Mouse (Mus musculus): ENCODE results near the gene Arhgdig.

Arhgdig gene

DNA sequence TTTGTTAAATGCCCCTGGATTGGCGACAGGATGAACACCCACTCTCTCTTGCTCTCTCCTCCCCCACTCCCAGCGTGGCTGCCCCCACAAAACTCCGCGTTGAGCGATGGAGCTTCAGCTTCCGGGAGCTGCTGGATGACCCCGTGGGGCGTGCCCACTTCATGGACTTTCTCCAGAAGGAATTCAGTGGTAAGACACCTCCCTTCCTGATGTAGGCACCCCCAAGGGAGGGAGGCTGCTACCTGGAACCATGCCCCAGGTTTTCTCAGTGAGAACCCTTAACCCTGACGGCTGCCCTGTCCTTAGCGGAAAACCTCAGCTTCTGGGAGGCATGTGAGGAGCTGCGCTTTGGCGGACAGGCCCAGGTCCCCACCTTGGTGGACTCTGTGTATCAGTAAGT, at the start of gene Arhgdig:
Gene Arhgdig, minus strand, starts transcription at position 101 of the 400 bp plus-strand sequence.
- DNase-seq (ENCODE audit: low read depth, low spot score) = no peak

DNA sequence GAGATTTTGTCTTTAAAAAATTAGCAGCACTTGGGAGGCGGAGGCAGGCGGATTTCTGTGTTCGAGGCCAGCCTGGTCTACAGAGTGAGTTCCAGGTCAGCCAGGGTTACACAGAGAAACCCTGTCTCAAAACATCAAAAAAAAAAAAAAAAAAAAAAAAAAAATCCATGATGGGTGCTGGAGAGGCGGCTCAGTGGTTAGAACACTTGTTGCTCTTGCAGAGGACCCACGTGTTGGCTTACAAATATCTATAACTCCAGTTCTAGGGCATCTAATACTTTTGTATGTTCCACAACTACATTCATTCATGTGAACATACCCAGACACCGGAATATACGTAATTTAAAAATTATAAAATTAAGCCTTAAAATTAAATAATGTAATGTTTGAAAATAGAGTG, 47.7 kb upstream of the Arhgdig start:
- DNase-seq (ENCODE audit: low read depth, low spot score) = no peak

DNA sequence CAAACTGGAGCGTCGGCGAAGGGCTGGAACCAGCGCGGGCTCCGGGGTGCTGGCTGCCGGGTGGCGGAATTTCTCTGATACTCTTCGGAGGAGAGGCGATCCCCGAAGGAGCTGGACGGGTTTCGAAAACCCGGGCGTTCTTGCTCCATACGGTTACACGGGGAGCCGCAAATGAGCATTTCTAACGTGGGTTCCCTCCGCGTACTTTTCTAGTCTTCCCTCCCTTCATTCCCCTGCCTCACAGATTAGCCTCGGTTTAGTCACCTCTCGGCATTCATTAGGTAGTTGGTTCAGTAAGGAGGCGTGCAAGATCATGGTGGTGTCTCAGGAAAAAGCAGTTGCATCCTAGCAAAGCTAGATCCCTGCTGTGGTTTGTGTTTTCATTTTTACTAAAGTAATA, 45.8 kb upstream of the Arhgdig start:
- no peak for DNase-seq (ENCODE audit: low read depth, low spot score)

DNA sequence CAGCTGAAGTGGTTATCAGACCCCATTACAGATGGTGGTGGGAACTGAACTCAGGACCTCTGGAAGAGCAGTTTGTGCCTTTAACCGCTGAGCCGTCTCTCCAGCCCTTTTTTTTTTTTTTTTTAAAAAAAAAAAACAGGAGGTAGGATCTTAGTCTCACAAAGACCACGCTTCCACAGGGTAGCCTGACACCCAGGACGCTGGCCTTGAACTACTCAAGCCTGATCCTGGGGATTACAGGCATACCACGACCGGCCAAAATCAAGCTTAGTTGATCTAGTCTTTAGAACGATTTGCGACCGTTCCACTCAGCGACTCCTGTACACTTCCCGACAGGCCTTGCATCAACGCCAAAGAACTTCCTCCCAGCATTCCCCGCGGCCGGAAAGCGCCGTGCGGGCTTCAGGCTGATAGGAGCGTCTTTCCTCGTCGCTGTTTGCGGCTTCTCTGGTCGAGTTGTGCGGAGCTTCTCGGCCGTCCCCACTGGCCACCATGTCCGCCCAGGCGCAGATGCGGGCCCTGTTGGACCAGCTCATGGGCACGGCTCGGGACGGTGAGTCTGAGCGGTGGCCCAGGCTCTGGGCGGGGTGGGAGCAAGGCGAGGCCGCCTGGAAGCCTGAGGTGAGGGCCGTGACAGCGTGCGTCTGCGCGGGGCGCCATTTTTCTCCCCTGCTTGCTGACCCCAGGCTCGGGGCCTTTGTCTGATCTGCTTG, 45.1 kb upstream of the Arhgdig start, which contains the start of gene Luc7l:
Gene Luc7l, plus strand, starts transcription at position 358 of the 713 bp plus-strand sequence.
- peak; percentile 97 for DNase-seq (ENCODE audit: low read depth, low spot score)

- no peak for DNase-seq (ENCODE audit: low read depth, low spot score)
Observed at GRCm38 (mm10) chr17:26251886-26252538, 44.4 kb upstream of the Arhgdig start.

DNA sequence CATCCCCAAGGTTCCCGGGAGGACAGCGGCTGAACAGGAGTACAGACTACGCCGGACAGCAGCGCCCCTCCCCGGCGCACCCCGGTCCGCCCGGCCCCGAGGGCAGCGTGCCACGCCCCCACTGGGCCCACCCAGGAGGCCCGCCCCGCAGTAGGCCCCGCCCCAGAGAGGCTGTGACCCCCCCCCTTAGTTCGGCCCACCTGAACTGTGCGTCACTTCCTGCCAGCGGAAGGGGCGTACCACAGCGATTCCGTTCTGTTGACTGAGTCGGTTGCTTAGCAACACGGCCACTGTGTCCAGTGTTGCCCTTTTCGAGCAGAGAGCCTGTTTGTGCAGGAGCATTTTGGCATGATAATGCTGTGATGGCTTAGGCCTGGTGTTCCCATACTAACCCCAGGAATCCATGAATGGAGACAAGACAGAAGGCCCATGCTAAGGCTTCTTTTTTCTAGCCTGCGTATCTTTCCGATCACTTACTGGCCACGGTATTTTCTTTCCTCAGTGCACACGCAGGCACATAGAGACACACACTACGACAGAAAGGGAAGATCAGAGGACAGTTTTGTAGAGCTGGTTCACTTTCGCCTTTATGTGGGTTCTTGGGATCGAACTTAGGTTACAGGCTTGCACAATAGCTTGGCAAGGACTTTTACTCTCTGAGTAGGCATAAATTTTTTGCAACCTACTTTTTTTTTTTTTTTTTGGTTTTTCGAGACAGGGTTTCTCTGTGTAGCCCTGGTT, 36.7 kb upstream of the Arhgdig start, which contains the start of gene Fam234a:
Gene Fam234a, minus strand, starts transcription at position 142 of the 741 bp plus-strand sequence.
- DNase-seq (ENCODE audit: low read depth, low spot score) = peak; percentile 94

GRCm38 (mm10) chr17:26243471-26244100, 36.0 kb upstream of the Arhgdig start:
- DNase-seq (ENCODE audit: low read depth, low spot score) = peak; percentile 24

- no peak for DNase-seq (ENCODE audit: low read depth, low spot score)
Observed at GRCm38 (mm10) chr17:26240990-26241389, 33.4 kb upstream of the Arhgdig start.

- no peak for DNase-seq (ENCODE audit: low read depth, low spot score)
Observed at GRCm38 (mm10) chr17:26240120-26240790, 32.7 kb upstream of the Arhgdig start.

DNA sequence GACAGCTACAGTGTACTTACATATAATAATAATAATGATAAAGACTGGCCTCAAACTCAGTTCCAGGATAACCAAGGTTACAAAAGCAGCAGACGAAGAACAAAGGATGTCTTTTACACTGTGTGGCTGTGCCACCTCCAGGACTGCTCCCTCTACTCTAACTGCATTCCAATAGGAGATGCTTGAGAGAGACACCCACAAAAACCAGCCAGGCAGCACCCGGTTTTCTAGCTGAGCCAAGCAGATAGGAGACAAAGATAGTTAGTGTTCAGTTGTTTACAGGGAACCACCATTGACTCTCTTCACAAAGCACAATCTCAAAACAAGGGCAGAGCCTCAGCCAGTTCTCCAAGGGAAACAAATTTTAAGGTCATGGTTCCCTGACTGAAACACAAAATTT, 32.0 kb upstream of the Arhgdig start:
- peak; percentile 43 for DNase-seq (ENCODE audit: low read depth, low spot score)

DNA sequence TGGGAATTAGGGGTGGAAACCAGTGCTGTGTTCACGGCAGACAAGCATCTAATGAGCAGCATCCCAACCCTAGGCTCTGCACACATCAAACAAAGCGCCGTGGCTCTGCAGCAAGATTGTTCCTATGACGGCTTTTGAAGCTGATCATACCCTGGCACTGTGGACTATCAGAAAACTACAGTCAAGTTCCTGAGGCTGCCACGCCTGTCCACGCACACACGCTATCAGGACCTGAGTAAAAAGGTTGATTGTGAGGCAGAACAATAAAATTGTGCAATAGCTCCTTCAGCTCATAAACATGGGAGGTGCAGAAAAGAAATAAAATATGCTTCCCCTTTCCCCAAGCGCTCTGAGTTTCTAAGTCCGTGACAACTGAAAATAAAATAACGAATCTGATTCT, 30.1 kb upstream of the Arhgdig start:
- DNase-seq (ENCODE audit: low read depth, low spot score) = no peak

DNA sequence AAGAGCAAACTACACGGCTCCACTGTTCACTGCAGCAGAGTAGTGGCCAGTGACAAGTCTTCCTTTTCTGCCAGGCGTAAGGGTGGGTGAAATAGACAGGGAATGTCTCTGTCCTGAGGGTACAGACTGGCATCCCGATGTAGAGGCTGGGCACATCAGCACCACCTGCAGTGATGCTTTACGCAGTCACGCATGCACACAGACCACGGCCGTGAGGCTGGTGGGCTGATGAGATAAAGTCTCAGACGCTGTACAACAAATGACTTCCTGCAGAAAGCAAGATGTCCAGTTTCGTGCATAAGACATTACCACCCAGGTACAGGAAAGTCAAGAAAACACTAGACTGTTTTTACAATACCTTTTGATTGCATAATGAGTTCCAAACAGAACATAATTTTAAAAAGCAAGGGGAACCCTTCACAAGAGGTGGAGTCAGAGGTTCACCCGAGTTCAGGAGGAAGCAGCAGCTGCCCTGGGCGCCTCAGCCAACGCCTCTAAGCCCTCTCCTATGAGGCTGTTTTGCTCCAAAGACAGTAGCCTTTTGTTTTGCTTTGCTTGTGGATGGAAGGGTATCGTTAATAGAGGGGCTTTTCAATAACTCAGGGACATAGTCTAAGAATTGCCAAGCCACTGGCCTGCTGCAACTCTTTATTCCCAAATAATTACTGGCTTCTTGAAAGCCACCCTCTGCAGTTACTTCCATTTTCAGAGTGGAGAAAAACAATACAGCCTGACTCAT, 27.7 kb upstream of the Arhgdig start:
- no peak for DNase-seq (ENCODE audit: low read depth, low spot score)

GRCm38 (mm10) chr17:26234386-26234785, 26.8 kb upstream of the Arhgdig start:
- no peak for DNase-seq (ENCODE audit: low read depth, low spot score)

DNA sequence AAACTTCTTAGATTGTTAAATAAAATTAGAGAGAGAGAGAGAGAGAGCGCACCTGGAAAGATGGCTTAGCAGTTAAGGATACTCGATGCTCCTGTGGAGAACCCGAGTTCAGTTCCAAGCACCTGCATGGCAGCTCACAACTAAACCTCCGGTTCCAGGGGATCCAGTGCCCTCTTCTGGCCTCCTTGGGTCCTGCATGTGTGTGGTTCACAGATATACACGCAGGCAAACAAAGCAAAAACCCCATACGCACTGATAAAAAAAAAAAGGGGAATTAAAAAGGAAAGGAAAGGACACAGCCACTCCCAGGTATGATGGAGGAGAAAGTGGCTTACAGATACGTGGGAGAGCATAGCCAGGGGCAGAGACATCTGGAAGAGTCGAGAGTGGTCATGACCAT, 25.3 kb upstream of the Arhgdig start:
- no peak for DNase-seq (ENCODE audit: low read depth, low spot score)

DNA sequence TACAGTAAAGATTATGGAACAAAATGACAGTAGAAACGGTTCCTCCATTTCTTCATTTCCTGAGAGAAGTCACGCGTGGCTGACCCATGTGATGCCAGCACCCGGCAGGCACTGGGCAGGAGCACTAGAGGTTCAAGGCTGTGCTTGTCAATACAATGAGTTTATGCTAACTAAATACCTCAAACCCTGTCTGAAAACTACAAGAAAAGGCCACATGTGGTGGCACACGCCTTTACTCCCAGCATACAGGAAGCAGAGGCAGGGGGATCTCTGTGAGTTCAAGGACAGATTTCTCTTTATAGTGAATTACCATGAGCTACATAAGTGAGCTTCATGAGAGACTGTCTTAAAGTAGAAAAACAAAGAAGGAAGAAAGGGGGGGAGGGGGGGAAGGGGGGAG, 23.6 kb upstream of the Arhgdig start:
- DNase-seq (ENCODE audit: low read depth, low spot score) = no peak

DNA sequence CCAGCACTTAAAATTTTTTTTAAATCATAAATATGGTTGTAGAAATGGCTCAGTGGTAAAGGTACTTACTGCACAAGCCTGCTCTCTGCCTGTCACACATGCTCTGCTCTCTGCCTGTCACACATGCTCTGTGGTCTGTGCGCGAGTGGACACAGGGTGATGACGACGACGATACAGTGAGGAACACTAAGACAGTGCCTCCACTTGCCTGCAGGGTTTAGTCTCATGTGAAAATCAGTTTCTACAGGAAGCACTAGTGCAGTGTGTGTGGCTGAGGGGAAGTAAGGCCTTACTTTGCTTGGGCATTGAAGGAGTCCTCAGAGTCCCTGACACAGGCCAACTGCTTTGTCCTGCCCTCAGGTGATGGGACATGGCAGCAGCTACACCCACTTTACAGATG, 22.2 kb upstream of the Arhgdig start:
- DNase-seq (ENCODE audit: low read depth, low spot score) = no peak

GRCm38 (mm10) chr17:26225150-26225549, 17.6 kb upstream of the Arhgdig start:
- DNase-seq (ENCODE audit: low read depth, low spot score) = no peak

DNA sequence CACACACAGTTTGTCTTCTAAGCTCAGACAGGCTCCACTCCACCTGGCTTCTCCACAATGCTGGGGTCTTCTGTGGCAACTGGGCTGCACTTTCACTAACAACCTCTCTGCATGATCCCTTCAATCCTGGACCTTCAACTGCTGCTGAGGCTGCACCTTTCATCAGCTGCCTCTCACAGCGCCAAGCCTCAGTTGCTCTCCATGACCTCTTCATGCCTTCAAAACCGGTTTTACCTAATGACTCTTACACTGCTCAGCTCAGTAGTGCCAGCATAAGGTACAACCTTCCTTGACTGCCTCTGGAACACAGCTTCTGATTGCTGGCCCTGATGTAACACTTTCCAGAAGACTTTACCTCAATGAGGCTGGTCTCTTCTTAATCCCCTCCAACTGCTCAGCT, 13.9 kb upstream of the Arhgdig start:
- no peak for DNase-seq (ENCODE audit: low read depth, low spot score)

DNA sequence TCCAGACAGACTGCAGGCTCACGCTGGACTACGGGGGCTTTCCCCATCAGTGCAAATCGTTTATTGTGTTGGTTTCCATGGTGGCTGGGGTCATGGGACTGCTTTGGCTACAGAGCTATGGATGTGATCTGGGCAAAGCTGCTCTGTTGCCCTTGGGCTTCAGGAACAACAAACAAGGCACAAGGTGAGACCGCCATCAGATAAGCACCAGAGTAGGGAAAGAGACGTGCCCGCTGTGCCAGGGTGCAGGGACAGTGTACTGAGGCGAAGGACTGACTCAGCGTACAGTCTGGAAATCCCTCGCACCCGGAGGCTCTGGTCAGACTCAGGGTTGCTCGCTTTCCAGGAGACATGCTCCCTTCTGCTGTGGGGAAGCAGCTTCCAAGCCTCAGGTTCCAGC, 5.1 kb upstream of the Arhgdig start:
- DNase-seq (ENCODE audit: low read depth, low spot score) = no peak

DNA sequence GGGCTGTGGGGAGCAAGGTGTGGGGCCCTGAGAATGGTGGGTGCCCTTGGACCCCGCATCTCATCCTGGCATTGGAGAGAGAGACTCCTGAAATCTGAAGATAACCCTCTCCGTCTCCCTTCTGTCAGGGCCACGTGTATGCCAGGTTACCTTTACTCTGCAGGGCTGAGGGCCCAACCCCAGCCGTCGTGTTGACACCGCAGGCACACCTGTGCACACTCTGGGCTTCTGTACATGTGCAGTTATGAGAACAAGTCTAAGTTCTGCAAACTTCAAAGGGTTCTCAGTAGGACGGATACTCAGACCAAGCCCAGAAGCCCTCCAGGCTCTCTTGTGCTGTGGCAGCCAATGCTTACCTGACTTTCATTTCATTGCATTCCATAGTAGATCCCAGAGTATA, 4.7 kb upstream of the Arhgdig start:
- no peak for DNase-seq (ENCODE audit: low read depth, low spot score)

DNA sequence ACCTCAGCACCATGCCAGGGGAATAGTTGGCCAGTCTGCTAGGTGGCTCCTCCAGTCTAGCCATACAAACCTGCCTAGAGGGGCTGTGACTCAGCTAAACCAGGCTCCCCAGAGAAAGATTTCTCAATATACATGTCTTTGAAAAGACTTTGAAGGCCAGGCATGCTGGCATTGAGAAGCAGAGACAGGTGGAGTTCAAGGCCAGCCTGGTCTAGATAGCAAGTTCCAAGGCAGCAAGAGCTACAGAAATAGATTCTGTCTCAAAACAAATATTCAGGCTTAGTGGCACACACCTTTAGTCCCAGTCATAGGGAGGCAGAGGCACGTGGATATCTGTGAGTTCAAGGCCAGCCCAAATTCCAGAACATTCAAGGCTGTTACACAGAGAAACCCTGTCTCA, 1.2 kb downstream of the Arhgdig start:
- no peak for DNase-seq (ENCODE audit: low read depth, low spot score)

All from telencephalon, adult 2 months (tissue).